Mouse (Mus musculus): ENCODE data around the gene Nfasc. TPM values are rescaled to one million over a fixed set of nuclear protein-coding genes. Genes with fewer than 3 reads are reported as not detected.

The Nfasc gene
- total and polyA plus RNA-seq, 2 experiments from 2014 or later: 32.7 to 59.2 TPM

DNA sequence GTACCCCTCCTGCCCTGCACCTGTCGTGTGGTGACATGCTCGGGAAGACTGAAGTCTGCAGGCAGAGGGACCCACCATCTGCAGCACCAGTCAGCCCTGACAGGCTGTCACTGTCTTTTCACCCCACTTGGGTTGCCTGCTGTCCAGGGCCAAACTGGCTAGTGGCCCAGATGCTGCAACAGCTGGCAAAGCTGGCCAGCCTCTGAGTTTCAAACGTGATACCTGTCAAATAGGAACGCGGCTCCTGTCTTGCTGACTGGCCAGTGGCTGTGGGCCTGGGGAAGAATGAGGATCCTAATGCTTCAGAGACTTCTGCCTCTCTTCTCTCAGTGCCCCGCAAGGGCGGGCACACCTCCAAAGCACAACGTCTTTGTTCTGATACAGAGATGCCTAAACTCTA lies 197.8 kb downstream of the Nfasc start:
- no peak overlapping the region for H3K4me2 ChIP-seq (ENCODE audit: low read depth, low read length, poor library complexity, severe bottlenecking)
- H3K27me3 ChIP-seq (ENCODE audit: insufficient read depth, low read length): no peaks in the 10 kb centered on the region
- no peaks in the 10 kb centered on the region for H3K9me3 ChIP-seq (ENCODE audit: low read length)
- ATAC-seq (ENCODE audit: low FRiP score): no peak
- H3K9ac ChIP-seq (replicated peaks; ENCODE audit: low read length, poor library complexity, severe bottlenecking): no peak overlapping the region
- no peak for TF ChIP-seq CTCF (IDR thresholded peaks at IDR 0.05)
- no peak overlapping the region for H3K27ac ChIP-seq (ENCODE audit: low read depth, low read length)
- WGBS: 64% methylated on average over 8 of the region's 8 CpGs
- no peak for DNase-seq (ENCODE audit: low spot score)
- H3K4me1 ChIP-seq (ENCODE audit: insufficient read depth, low read length): peaks cover 22% of the 10 kb centered on the region
- H3K4me3 ChIP-seq (ENCODE audit: low read depth, low read length): no peak overlapping the region
- H3K36me3 ChIP-seq (ENCODE audit: insufficient read depth, low read length): no peaks in the 10 kb centered on the region

DNA sequence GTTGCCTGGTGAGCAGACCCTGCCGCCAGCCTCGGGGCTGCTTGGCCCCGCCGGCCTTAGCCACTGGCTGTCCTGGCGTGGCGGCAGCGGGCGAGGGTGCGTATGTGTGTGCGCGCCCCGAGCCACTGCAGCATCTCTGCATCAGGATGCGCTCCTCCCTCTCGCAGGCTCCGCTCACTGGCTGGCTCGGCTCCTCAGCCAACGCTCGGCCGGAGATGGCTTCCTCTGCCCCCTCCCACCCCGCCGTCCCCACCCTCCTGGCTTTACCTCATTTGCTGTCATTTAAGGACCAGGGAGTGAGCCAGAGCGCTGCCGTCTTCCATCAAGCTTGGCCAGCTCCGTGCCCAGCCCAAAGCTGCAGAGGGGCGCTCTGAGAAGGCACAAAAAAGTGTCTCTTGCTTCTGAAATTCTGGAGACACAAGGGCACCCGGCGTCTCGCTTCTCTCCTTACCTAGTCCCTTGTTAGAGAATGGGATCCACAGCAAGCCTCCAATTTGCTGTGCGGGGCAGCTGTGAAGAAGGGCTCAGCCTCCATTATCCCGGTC lies 198.8 kb downstream of the Nfasc start, which contains the start of gene Cntn2:
Gene Cntn2 (minus strand): TSS at position 495 of the 545 bp plus-strand sequence.
- Histone ChIP-seq H3K4me2 (ENCODE audit: low read depth, low read length, poor library complexity, severe bottlenecking) (peak within 1 kb of the TSS; percentile 86), H3K9me3 (ENCODE audit: low read length) (no peaks in the 10 kb centered on the region), H3K27me3 (ENCODE audit: insufficient read depth, low read length) (no peaks in the 10 kb centered on the region), H3K36me3 (ENCODE audit: insufficient read depth, low read length) (no peaks in the 10 kb centered on the region), H3K4me1 (ENCODE audit: insufficient read depth, low read length) (peaks cover 22% of the 10 kb centered on the region), H3K9ac (replicated peaks; ENCODE audit: low read length, poor library complexity, severe bottlenecking) (peak within 1 kb of the TSS; percentile 73), H3K27ac (ENCODE audit: low read depth, low read length) (peak within 1 kb of the TSS; percentile 62), H3K4me3 (ENCODE audit: low read depth, low read length) (peak within 1 kb of the TSS; percentile 53)
- no peak for TF ChIP-seq CTCF (IDR thresholded peaks at IDR 0.05)
- DNase-seq (ENCODE audit: low spot score): peak; percentile 88
- peak; percentile 90 for ATAC-seq (ENCODE audit: low FRiP score)
- under 1% methylated on average over 30 of the region's 30 CpGs for WGBS

DNA sequence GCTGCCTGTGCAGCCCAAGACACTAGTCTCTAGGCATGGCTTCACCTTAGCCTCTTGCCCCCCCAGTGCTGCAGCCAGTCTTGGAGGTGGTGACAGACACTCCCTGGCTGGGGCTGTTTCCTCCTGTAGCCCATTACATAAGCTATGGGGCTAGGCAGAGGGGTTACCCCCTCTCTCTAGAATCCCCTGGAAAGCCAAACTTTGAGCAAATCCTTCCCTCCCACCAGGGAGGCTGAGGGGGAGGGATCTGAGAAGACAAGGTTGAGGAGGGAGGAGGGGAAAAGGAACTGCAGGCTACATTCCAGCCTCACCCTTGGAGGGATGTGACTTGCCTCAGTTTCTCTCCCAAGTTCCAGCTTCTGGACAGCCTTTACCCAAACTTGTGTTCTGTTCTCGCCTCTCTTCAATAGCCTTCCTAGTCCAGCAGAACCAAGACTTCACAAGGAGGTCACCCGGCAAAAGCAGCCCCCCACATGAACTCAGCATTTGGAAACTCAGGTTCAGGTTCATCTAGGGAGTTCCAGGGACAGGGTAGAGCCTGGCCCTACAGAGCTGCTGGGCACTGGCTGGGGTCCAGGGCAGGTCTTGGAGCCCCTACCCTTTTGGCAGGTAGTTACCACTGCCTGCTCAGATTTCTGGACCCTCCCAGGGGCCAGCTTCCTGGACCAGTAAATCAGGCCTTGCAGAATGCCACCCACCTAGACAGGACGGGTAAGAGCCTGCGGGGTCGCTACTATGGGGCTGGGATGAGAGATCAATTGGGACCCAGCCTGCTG lies 199.6 kb downstream of the Nfasc start:
- 0 out of 2 replicates have a peak, but pooled peaks have one; percentile 11 for ATAC-seq (ENCODE audit: low FRiP score)
- peak overlapping the region; percentile 73 for H3K9ac ChIP-seq (replicated peaks; ENCODE audit: low read length, poor library complexity, severe bottlenecking)
- 16% methylated on average over 5 of the region's 5 CpGs for WGBS
- peak overlapping the region; percentile 53 for H3K4me3 ChIP-seq (ENCODE audit: low read depth, low read length)
- H3K27me3 ChIP-seq (ENCODE audit: insufficient read depth, low read length): no peaks in the 10 kb centered on the region
- peak overlapping the region; percentile 86 for H3K4me2 ChIP-seq (ENCODE audit: low read depth, low read length, poor library complexity, severe bottlenecking)
- no peaks in the 10 kb centered on the region for H3K36me3 ChIP-seq (ENCODE audit: insufficient read depth, low read length)
- H3K9me3 ChIP-seq (ENCODE audit: low read length): no peaks in the 10 kb centered on the region
- no peak for DNase-seq (ENCODE audit: low spot score)
- no peak for TF ChIP-seq CTCF (IDR thresholded peaks at IDR 0.05)
- peaks cover 22% of the 10 kb centered on the region for H3K4me1 ChIP-seq (ENCODE audit: insufficient read depth, low read length)
- 0 out of 2 replicates have a peak overlapping the region, but pooled peaks have one; percentile 62 for H3K27ac ChIP-seq (ENCODE audit: low read depth, low read length)

DNA sequence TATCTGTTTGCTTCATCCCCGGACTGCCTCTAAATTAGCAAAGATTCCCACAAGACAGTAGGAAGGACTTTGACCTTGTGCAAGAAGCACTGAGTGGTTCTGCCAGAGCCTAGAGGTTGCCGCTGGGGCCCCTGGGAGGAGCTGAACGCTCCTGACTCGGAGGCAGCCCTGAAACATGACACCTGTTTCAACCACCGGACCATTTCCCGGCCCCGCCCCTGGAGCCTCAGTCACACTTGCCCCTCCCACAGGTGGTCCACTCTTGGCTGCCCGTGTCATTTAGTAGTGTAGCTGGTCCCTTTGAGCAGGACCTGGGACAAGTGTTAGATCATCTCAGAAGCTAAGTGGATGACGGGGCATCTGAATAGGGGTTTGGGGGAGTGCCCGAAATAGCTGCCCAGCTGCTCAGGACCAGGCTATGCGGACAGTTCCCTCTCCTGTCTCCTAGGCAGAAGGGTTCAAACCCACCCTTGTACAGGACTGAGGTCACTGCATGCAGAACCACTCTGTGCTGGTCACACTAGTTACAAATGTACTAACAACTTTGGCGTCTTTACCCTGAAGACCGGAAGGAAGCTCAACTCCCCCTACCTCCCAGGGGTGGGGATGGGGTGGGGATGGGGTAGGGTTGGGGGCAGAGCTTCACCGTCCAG lies 200.3 kb downstream of the Nfasc start:
- Histone ChIP-seq H3K27ac (ENCODE audit: low read depth, low read length) (no peak overlapping the region), H3K4me2 (ENCODE audit: low read depth, low read length, poor library complexity, severe bottlenecking) (peak overlapping the region; percentile 86), H3K36me3 (ENCODE audit: insufficient read depth, low read length) (no peaks in the 10 kb centered on the region), H3K9me3 (ENCODE audit: low read length) (no peaks in the 10 kb centered on the region), H3K4me1 (ENCODE audit: insufficient read depth, low read length) (peaks cover 22% of the 10 kb centered on the region), H3K27me3 (ENCODE audit: insufficient read depth, low read length) (no peaks in the 10 kb centered on the region), H3K9ac (replicated peaks; ENCODE audit: low read length, poor library complexity, severe bottlenecking) (peak overlapping the region; percentile 73; the same call in 1 of the 2 replicates), H3K4me3 (ENCODE audit: low read depth, low read length) (peak overlapping the region; percentile 53)
- ATAC-seq (ENCODE audit: low FRiP score) (no peak), DNase-seq (ENCODE audit: low spot score) (no peak)
- 9% methylated on average over 14 of the region's 14 CpGs for WGBS
- no peak for TF ChIP-seq CTCF (IDR thresholded peaks at IDR 0.05)

DNA sequence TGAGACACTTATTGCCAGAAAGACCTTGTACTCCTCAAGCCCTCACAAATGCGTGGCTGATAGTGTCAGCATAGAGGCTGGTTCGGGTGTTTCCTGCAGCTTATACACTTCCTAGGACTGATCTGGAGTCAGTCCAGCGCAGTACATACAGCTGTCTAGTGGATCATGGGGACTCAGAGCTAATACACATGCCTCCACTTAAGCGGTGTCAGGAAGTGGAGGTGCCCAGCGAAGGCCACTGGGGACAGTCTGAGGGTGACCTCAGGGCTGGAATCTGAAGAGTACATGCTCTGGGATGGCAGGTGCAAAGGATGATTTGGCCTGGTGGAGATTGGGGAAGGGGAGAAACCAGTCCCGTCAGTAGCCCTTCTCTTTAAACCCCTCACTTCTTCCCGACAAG lies 200.9 kb downstream of the Nfasc start:
- Histone ChIP-seq H3K27ac (ENCODE audit: low read depth, low read length) (no peak overlapping the region), H3K9ac (replicated peaks; ENCODE audit: low read length, poor library complexity, severe bottlenecking) (no peak overlapping the region; the same call in 1 of the 2 replicates), H3K4me1 (ENCODE audit: insufficient read depth, low read length) (peaks cover 22% of the 10 kb centered on the region), H3K4me3 (ENCODE audit: low read depth, low read length) (peak overlapping the region; percentile 53; the same call in 1 of the 2 replicates), H3K4me2 (ENCODE audit: low read depth, low read length, poor library complexity, severe bottlenecking) (peak overlapping the region; percentile 86), H3K9me3 (ENCODE audit: low read length) (no peaks in the 10 kb centered on the region), H3K27me3 (ENCODE audit: insufficient read depth, low read length) (no peaks in the 10 kb centered on the region), H3K36me3 (ENCODE audit: insufficient read depth, low read length) (no peaks in the 10 kb centered on the region)
- TF ChIP-seq CTCF (IDR thresholded peaks at IDR 0.05): no peak
- DNase-seq (ENCODE audit: low spot score): no peak
- no peak for ATAC-seq (ENCODE audit: low FRiP score)
- WGBS: 62% methylated on average over 7 of the region's 7 CpGs
